Mouse (Mus musculus) cerebellum, postnatal 4 days (tissue): Measurements from ENCODE around the gene Pafah1b3.
"Not testable (repeated sequence)": the region's sequence is repeated elsewhere in the genome, so short reads cannot be mapped to it uniquely, and the experiment has no call there.

Experiments used
- DNase-seq, 2 experiments: peaks; one replicate each; pipeline ENCODE4 v3.0.0; 2022; ENCODE audit warnings: low spot score in 2 of 2, mixed read lengths in 1 of 2

Pafah1b3 gene

DNA sequence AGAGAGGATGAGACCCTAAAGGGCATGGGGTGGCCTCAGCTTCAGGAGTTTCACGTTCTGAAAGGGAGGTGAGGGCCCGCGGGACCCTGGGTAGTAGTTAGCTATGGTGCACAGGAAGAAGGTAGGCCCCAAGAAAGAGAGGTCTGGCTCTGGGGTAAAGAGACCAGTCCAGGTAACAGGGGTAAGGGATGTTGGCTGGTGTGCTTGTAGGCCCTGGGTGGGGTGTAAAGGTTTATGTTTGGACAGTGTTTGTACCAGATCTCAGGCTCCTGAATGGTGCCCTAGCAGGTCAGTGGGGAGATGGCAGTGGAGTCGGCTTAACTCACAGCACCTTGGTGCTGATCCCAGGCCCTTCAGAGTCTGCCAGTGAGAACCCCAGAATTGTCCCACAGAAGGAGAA lies 28.8 kb downstream of the Pafah1b3 start:
- no peak for DNase-seq

DNA sequence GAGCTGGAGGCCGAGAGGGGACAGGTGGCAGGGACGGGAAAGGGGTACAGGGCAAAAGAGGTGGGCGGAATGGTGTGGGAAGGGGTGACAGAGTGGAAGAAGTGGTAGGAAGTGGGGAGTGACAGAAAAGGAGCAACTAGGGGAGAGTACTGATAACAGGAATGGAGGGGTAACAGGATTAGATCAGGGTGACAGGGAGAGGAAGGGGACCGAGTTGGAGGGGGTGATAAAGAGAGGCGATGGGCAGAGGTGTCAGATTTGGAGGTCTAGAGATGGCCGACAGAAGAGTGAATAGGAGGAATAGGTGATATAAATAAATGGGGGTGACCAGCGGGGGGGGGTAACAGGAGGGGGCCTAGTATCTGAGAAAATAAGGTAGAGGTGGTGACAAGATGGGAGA lies 29.2 kb downstream of the Pafah1b3 start:
- DNase-seq = no peak

DNA sequence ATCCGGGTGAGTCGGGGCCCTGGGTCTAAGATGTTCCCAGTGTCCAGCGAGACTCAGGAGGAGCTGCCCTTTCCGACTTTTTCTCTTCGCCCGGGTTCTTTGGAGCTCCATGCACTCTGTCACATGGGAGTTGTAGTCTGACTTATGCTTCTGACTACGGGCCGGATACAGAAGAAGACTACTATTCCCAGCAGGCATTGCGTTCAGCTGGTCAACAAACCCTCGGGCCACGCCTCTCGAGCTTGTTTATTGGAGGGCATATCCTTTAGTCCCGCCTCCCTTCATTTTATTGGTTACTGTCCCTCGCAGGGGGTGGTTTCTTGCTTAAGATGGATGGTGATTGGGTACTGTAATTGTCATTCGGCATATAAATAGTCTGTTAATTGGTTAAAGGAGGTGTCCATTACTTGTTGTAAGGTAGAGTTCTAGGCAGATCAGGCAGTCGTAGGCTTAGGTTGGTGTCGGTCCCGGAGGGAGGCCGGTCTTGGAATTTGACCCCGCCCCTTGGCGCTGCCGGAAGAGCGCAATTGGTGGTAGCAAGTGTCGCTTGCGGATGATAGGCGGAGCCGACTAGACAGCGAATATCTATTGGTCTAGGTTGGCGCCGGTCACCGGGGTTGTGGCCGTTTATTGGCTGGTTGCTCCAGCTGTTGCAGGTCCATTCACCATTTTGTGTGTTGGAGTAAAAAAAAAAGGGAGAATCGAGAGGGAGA lies 29.9 kb downstream of the Pafah1b3 start:
- peak; percentile 96 to 99 for DNase-seq

DNA sequence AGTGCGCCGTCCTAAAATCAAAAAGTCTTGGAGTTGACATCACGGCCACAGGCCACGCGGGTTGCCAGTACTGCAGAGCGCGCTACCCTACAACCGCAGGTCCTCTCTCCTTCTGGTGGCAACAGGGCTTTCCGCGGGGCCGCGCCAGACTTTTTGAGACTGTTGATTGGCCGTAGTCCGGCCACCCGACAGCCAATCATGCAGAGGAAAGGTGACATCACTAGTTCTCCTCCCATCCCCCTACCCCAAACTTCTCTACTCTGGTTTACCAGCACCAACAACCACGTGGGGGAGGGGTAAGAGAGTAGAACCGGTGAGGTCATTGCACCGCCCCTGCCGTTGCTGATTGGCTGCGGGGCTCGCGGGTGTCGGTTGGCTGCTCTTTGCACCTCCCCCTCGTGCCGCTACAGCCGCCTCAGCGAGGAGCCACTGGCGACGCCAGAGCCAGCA lies 30.5 kb downstream of the Pafah1b3 start, which contains the start of gene Cic:
Gene Cic (plus strand): TSS at position 404 of the 450 bp plus-strand sequence.
- DNase-seq = peak; percentile 85 to 97

DNA sequence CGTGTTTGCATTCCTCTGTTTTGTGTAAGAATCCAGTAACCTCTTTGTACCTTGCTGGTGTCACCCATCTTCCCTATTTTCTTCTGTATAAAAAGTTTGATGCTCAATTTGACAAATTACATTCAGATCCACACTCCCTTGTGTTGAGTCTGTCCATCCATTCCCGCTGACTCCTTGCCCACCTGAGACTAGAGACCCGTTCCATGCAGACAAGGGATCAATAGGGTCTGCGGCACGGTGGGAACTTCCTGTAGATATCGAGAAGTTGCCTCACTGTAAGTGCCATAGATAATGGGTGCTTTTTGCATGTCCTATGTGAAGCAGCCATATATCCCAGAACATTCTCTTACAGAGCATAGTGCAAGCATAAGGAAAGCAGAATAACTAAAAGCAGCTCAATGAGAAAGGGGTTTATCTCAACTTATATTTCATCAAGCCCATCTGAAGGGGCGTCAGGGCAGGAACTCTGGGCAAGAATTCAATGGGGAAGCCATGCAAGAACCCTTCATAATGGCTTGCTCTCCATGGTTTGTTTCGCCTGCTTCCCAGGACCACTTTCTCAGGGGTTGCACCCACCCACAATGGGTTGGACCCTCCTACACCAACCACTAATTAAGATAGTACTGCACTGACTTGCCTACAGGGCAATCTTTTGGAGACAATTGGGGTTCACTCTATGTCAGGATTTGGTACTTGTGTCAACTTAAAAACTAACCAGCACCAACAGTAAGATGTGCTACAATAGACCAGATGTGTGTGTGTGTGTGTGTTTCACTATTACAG lies 31.4 kb downstream of the Pafah1b3 start:
- DNase-seq = no peak

DNA sequence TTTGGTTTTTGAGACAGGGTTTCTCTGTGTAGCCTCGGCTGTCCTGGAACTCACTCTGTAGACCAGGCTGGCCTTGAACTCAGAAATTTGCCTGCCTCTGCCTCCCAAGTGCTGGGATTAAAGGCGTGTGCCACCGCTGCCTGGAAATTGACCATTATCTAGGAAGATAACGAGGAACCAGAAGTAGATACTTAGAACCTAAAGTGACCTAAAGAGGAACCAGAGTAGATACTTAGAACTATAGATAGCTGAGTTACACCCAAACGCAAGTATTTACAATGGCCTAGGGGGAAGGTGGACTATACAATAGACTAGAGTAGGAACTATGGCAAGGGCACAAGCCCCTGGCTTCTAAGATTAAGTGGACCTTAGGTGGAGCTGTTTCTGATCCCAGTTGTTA lies 32.0 kb downstream of the Pafah1b3 start:
- not testable (repeated sequence) for DNase-seq

DNA sequence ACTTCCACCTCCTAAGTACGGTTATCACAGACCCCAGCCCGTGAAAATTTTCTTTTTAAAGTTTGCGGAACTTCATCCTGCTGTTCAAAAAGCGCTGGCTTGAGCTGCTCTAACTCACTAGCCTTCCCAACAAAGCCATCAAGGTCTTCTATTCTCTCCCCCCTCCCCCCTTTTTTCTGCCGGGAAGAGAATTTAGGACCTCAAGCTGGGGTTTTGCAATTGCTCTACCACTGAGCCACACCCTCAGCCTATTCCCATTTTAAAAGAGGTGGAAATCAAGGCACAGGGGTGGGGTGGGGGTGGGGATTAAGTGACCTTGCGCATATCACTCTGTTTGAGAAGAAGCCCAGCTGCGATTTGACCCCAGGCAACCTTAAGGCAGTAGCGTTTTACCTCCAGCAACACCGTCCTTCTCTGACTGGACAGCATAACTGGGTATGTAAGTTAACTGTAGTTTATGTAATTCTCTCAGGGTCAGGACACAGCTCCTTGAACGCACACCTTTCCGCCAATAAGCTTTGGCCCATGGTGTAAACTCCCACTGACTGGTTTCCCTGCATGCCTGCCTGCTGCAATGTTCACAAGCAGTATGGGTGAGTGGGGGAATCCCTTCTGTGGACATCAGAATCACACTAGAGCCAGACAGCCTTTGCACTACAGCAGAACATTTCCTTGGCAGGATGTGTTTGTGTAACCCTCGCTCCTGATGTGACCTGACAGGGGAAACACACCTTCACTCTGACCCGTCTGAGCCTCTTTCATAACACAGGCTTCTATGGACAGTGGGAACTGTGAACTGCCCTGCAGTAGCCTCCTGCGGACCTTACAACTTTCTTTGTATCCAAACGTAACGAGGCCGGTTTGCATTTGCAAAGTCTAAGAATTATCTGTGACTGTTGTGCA lies 33.6 kb downstream of the Pafah1b3 start:
- no peak for DNase-seq

DNA sequence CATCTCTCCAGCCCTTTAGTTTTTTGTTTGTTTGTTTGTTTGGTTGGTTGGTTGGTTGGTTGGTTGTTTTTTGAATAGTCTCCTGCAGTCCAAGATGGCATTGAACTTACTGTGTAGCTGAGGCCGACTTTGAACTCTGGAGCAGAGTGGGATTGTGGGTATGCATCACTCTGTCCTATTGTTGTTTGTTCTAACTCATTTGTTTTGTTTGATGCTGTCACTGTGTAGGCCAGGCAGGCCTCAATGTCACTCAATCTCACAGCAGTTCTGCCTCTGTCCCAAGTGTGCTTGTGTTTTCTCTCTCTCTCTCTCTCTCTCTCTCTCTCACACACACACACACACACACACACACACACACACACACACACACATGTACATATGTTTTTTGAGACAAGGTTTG lies 35.9 kb downstream of the Pafah1b3 start:
- DNase-seq = no peak

DNA sequence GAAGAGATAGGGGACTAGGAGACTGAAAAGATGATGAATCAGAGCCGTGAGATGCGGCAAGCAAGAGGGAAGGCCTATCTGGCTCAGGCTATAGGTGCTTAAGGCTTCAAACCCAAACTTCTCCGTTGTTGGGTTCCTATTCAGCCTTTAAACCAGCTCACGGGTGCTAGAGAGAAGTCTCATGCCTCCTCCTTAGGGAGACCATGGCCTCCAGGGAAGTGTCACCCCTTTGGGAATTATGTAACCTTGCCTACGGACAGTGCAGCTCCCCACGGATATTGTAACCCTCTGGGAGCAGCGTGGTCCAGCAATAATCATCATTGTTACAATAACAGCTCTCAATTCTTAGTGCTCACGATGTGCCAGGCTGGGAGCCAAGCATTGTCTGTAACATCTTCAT lies 46.0 kb downstream of the Pafah1b3 start:
- DNase-seq = no peak

DNA sequence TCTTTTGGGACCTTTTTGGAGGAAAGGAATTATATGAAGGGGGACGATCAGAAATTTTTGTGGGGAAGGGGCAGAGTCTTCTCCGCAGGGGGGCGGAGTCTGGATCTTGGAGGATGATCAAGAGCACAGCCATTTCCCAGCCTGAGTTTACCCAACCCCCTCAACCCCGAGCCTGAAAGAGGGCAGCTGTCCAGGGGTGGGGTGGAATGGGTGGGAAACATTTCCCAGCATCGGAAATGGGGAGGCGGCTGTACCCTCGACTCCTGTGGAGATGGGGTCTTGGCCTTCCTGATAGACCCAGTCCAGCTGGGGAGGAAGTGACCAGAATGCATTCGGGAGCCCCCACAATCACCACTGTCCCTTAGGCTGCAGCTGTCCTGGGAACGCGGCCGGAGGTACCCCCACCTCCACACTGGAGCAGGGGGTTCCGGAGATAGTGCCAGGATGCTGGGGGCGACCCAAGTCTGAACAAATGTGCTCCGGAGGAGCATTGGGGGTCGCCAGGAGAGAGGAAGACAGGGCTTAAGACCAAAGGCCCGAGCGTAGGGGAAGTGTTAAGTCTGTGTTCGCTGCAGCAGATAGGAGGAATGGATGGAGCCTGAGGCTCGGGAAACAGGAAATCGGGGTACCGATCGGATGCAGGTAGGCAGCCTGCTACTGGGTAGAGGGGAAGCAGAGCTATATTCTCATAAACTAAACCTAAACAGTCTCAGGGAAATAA lies 46.6 kb downstream of the Pafah1b3 start:
- DNase-seq = peak in 1 of 2 experiments; percentile 63

DNA sequence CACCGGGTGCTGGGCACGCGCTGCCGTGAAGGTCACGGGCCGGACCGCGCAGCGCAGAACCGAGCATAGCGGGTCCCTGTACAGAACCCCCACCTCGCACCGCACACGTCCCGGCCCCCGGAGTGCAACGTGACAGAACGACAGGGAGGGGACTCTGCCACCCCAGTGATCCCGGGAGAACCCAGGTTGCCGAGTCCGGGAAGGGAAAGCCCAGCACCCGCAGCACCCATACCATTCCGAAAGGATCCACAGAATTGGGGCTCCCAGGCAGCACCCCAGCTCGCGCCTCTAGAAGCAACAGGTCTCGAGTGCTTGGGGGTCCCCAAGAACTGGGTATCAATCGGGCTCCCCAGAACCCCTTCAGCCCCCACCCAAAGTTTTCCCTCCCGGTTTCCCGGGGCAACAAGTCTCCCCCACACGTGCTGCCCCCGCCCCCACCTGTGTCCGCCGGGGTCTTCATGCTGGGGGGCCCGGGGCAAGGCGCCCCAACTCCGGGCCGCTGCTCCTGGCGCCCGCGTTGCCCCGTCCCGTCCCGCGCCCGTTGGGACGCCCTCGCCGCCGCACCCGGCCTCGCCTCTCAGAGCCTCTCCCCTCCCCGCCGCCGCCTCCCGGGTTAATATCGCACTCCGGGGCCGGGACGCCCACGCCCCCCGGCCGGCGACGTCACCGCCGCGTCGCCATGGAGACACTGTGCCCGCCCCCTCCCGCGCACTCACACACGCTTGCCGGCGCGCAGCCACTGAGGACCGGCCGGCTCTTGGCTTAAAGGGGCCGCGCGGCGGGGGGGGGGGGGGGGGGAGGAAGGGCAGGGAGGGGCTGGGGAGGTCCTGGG lies 47.4 kb downstream of the Pafah1b3 start, which contains the start of gene Erf:
Gene Erf (minus strand): TSS at position 621 of the 832 bp plus-strand sequence.
- peak; percentile 92 to 95 for DNase-seq

DNA sequence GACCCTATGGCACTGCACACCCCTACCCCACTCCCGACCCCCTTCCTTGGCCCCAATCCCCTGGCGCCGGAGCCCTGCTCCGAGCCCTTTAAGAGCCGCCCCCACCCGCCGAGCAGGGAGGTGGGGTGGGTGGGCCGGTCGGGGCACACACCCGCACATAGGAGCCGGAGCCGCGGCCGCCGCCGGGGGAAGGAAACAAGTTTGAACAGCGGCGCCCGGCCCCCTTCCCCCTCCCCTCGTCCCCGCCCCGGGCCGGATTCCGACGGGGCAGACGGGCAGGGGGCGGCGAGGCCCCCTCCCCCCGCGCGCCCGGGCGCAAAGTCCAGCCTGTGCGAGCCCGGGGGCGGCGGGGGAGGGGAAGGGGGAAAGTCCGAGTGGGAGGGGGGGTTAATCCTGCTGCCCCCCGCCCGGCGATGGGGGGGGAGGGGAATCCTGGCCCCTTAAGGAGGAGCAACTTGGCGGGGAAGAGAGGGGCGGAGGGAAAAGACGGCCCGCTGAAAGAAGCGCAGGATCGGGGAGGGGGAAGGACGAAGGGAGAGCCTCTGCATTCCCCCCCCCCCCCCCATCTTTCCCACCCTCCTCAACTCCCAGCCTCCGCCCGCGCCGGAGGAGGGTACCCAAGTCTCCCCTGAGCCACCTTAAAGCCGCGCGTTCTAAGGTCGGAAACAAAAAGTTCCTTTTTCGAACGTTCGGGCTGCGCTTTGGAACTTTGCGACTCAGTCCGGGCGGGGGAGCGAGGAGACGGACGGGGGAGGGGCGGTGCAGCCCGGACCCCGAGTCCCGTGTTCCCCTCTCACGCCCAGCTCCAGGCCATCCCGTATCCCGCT lies 48.3 kb downstream of the Pafah1b3 start:
- peak in 1 of 2 experiments; percentile 67 for DNase-seq

DNA sequence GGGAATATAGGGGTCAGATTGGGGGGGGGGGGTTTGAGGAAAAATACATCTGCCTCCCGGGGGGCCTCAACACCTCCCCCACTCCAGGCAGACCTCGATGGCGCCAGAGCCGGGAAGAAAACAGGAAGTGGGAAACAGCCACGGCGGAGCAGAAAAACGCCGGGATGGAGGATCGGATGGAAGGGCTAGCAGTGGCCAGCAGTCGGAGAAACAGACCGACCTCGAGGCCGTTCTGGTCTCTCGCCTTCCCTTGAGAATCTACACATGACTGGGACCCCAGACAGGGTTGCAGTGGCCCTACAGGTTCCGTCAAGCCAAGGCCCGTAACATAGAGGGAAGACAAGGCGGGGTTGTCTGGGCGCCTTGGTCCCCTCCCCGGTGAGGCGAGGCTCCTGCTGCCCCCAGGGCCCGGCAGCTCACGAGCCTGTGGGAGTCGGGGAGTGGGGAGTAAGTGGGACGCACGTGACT lies 48.9 kb downstream of the Pafah1b3 start:
- DNase-seq = no peak

DNA sequence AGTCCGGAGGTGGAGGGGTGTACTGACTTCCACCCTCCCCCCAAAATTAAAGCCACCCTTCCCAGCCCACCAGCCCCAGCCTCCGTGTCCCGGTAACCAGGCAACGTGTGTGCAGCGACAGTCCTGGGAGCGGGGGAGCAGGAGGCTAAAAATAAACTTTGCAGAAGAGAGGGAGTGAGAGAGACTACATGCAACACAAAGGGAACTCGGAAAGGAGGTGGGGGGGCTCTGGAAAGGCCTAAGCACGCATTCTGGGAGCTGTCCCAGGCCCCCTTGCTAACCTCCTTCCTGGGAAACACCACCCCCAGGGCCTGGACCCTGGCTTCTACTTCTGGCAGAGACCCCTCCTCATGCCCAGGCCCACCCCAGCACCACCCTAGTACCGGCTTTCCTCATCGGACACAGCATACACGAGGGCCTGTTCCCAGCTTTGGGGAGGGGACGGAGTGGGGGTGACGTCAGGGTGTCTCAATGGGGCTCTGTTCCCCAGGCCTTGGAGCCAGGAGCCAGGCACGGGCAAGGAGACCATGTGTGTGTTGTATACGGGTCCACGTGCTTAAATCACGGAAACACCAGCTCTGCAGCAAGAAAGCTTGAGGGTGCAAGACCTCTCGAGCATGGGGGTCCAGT lies 49.7 kb downstream of the Pafah1b3 start:
- DNase-seq = peak in 1 of 2 experiments; percentile 45

DNA sequence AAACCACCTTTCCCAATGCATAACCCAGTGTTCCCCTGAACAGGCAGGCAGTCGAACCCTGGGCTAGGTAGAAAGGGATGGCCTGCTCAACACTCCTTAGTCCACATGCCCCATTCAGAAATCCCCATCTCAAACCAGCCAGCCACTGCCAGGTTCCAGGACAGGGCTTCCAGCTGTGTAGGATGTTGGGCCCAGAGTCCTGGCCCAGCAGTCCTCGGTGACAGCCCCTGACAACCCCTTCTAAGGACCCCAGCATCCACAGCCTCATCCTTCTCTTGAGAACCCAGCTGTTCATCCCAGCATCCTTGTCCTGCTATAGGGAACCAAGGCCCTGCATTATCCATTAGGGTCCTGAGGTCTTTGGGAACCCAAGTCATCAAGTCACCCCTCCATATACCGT lies 50.3 kb downstream of the Pafah1b3 start:
- DNase-seq = no peak

DNA sequence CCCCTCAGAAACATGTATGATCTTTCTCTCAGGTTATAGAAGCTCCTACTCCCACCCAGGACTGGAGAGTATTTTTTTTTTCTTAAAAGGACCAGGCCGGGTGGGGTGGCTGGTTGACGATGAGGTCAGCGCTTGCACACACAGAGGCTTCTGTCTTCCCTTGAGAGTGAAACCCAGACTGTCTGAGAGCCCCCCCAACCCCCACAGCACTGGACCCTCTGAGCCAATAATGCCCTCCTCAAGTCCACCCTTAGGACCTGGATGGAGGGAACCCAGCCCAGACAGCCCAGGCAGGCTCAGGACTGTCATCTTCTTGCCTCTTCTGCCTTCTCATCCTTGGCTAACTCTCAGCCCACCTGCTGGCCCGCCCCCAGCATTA lies 51.0 kb downstream of the Pafah1b3 start:
- no peak for DNase-seq

DNA sequence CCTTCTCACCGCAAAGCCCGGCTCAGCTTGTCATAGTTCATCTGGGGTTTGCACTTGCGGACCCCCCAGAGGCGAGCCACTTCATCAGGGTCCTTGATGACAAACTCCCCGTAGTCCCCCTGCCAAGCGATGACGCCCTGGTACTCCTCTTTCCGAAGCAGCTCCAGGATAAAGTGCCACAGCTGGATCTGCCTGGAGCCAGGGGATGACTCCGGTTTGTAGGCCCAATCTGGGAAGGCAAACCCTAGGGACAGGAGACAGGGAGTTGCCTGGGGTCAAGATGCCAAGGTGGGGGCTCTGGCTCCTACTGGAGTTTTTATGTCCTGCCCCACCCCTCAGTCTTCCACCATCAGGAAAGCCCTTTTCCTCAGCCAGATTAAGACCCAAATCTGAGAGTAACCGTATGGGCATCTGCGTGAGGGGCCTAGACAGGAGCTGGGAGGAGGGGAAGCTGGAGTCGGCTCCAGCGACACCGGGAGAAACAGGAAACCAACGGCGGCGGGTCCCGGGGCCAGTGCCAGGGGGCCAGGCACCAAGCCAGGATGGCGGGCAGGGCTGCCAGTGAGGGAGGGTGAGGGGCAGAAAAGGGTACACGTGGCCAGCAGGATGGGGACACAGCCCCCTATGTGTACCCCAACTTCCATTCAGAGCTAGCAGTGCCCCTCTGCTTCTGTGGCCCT lies 51.6 kb downstream of the Pafah1b3 start:
- peak; percentile 65 to 78 for DNase-seq
